Mouse (Mus musculus): ENCODE data around the gene Gpr27.

- no peak for TF ChIP-seq CTCF (IDR thresholded peaks at IDR 0.05; ENCODE audit: extremely low read depth, insufficient read length, insufficient replicate concordance, low read depth, low read length)
- TF ChIP-seq POLR2A (IDR thresholded peaks at IDR 0.05; ENCODE audit: low read depth, low read length), result no peak
Observed at GRCm38 (mm10) chr6:99644386-99644785, 48.1 kb upstream of the Gpr27 start.

Data from small intestine, adult 2 months (tissue).